Mouse (Mus musculus): ENCODE results near the gene Plaa. TPM values are rescaled to one million over a fixed set of nuclear protein-coding genes. Genes with fewer than 3 reads are reported as not detected.

The Plaa gene
- polyA plus RNA-seq, 1 experiment from 2014 or later: 65.0 TPM

GRCm38 (mm10) chr4:94544321-94544720 lies 58.7 kb downstream of the Plaa start:
- H3K27ac ChIP-seq: no peak overlapping the region
- H3K9ac ChIP-seq: no peak overlapping the region
- H3K4me1 ChIP-seq: no peaks in the 10 kb centered on the region
- no peak overlapping the region for H3K4me3 ChIP-seq
- no peaks in the 10 kb centered on the region for H3K9me3 ChIP-seq
- no peak overlapping the region for H3K4me2 ChIP-seq
- H3K27me3 ChIP-seq: no peaks in the 10 kb centered on the region
- ATAC-seq (ENCODE audit: borderline replicate concordance, extremely low read depth, low FRiP score, low TSS enrichment): no peak
- 83% methylated on average over 7 of the region's 7 CpGs for WGBS
- H3K36me3 ChIP-seq: peaks cover 19% of the 10 kb centered on the region; the same call in 1 of the 2 replicates

GRCm38 (mm10) chr4:94543041-94543440 lies 60.0 kb downstream of the Plaa start:
- WGBS: 84% methylated on average over 4 of the region's 4 CpGs
- no peaks in the 10 kb centered on the region for H3K27me3 ChIP-seq
- H3K9me3 ChIP-seq: no peaks in the 10 kb centered on the region
- H3K9ac ChIP-seq: no peak overlapping the region
- ATAC-seq (ENCODE audit: borderline replicate concordance, extremely low read depth, low FRiP score, low TSS enrichment): no peak
- H3K4me2 ChIP-seq: no peak overlapping the region
- no peak overlapping the region for H3K27ac ChIP-seq
- H3K36me3 ChIP-seq: peaks cover 23% of the 10 kb centered on the region; the same call in 1 of the 2 replicates
- H3K4me3 ChIP-seq: no peak overlapping the region
- no peaks in the 10 kb centered on the region for H3K4me1 ChIP-seq

GRCm38 (mm10) chr4:94533205-94533604 lies 69.8 kb downstream of the Plaa start:
- Histone ChIP-seq H3K36me3 (peaks cover 9% of the 10 kb centered on the region; the same call in 1 of the 2 replicates), H3K27me3 (no peaks in the 10 kb centered on the region), H3K4me2 (no peak overlapping the region), H3K9me3 (no peaks in the 10 kb centered on the region), H3K4me1 (no peaks in the 10 kb centered on the region), H3K27ac (no peak overlapping the region), H3K4me3 (no peak overlapping the region), H3K9ac (no peak overlapping the region)
- no peak for ATAC-seq (ENCODE audit: borderline replicate concordance, extremely low read depth, low FRiP score, low TSS enrichment)

GRCm38 (mm10) chr4:94529448-94529847 lies 73.6 kb downstream of the Plaa start:
- Histone ChIP-seq H3K9me3 (no peaks in the 10 kb centered on the region), H3K36me3 (no peaks in the 10 kb centered on the region), H3K27me3 (no peaks in the 10 kb centered on the region), H3K9ac (no peak overlapping the region), H3K4me3 (no peak overlapping the region), H3K4me2 (no peak overlapping the region), H3K27ac (no peak overlapping the region), H3K4me1 (no peaks in the 10 kb centered on the region)
- no peak for ATAC-seq (ENCODE audit: borderline replicate concordance, extremely low read depth, low FRiP score, low TSS enrichment)
- WGBS: 96% methylated on average over 1 of the region's 1 CpGs

- no peaks in the 10 kb centered on the region for H3K4me1 ChIP-seq
- no peak overlapping the region for H3K4me2 ChIP-seq
- no peak overlapping the region for H3K4me3 ChIP-seq
- no peak overlapping the region for H3K9ac ChIP-seq
- ATAC-seq (ENCODE audit: borderline replicate concordance, extremely low read depth, low FRiP score, low TSS enrichment): no peak
- H3K27me3 ChIP-seq: no peaks in the 10 kb centered on the region
- no peaks in the 10 kb centered on the region for H3K36me3 ChIP-seq
- no peak overlapping the region for H3K27ac ChIP-seq
- no peaks in the 10 kb centered on the region for H3K9me3 ChIP-seq
Observed at GRCm38 (mm10) chr4:94523321-94523720, 79.7 kb downstream of the Plaa start.

- Histone ChIP-seq H3K27ac (no peak overlapping the region), H3K4me1 (no peaks in the 10 kb centered on the region), H3K36me3 (no peaks in the 10 kb centered on the region), H3K4me2 (no peak overlapping the region), H3K9me3 (no peaks in the 10 kb centered on the region), H3K27me3 (no peaks in the 10 kb centered on the region), H3K9ac (no peak overlapping the region), H3K4me3 (no peak overlapping the region)
- no peak for ATAC-seq (ENCODE audit: borderline replicate concordance, extremely low read depth, low FRiP score, low TSS enrichment)
- 62% methylated on average over 4 of the region's 4 CpGs for WGBS
Observed at GRCm38 (mm10) chr4:94517631-94518030, 85.4 kb downstream of the Plaa start.

Other genes starting within 250 kb of the Plaa start
- gene Gm10306, start 46.7 kb downstream of the Plaa start, polyA plus RNA-seq (2015; fragmentation: Nextera tagmentation; extraction: Ambion mirVana): not detected in 2 replicates
- gene Caap1, start 46.4 kb downstream of the Plaa start, polyA plus RNA-seq (2015; fragmentation: Nextera tagmentation; extraction: Ambion mirVana): 19.3 and 21.1 TPM in 2 replicates
- gene Ift74, start 11.2 kb upstream of the Plaa start, polyA plus RNA-seq (2015; fragmentation: Nextera tagmentation; extraction: Ambion mirVana): 27.5 and 28.9 TPM in 2 replicates
- gene Lrrc19, start 46.9 kb upstream of the Plaa start, polyA plus RNA-seq (2015; fragmentation: Nextera tagmentation; extraction: Ambion mirVana): 0.45 and 0.67 TPM in 2 replicates
- 37.4 and 41.8 TPM in 2 replicates for gene Tek, start 136.0 kb upstream of the Plaa start, polyA plus RNA-seq (2015; fragmentation: Nextera tagmentation; extraction: Ambion mirVana)